Mouse (Mus musculus): ENCODE results near the gene Lrrc36. TPM values are rescaled to one million over a fixed set of nuclear protein-coding genes. Genes with fewer than 3 reads are reported as not detected.

Lrrc36 gene
- not detected for total RNA-seq (2023)

GRCm38 (mm10) chr8:105413391-105413790 lies at the start of gene Lrrc36, which contains the start of gene Kctd19:
Lrrc36 (plus strand) TSS chr8:105413571.
Kctd19 (minus strand) TSS chr8:105413502.

GRCm38 (mm10) chr8:105373032-105373431 lies 40.3 kb upstream of the Lrrc36 start, which contains the start of gene Plekhg4:
Plekhg4 (plus strand) TSS chr8:105373274.

GRCm38 (mm10) chr8:105471314-105472015 lies 58.1 kb downstream of the Lrrc36 start, which contains the start of gene Tppp3:
Tppp3 (minus strand) TSS chr8:105471526.

GRCm38 (mm10) chr8:105496439-105497180 lies 83.2 kb downstream of the Lrrc36 start, which contains the start of gene Zdhhc1:
Zdhhc1 (minus strand) TSS chr8:105496902.

Other genes with a start within 250 kb of the Lrrc36 start
- gene Cbfb, start 242.9 kb upstream of the Lrrc36 start, total RNA-seq (2023): 10 to 100 TPM; 96.5 to 98.2 TPM
- gene D230025D16Rik, start 188.4 kb upstream of the Lrrc36 start, total RNA-seq (2023): 10 to 100 TPM; 20.0 to 24.8 TPM
- gene B3gnt9, start 158.4 kb upstream of the Lrrc36 start, total RNA-seq (2023): 1 to 10 TPM; 1.1 to 1.7 TPM
- 10 to 100 TPM; 25.4 to 28.9 TPM for gene Tradd, start 149.0 kb upstream of the Lrrc36 start, total RNA-seq (2023)
- 10 to 100 TPM in 1 of 2 experiments, 1 to 10 TPM in 1; 9.8 to 11.9 TPM for gene Fbxl8, start 148.9 kb upstream of the Lrrc36 start, total RNA-seq (2023)
- gene Hsf4, start 143.8 kb upstream of the Lrrc36 start, total RNA-seq (2023): under 1 TPM in 1 of 2 experiments, not detected in 1; 0.59 TPM
- not detected for gene Nol3, start 137.4 kb upstream of the Lrrc36 start, total RNA-seq (2023)
- 1 to 10 TPM; 5.4 to 5.9 TPM for gene 4931428F04Rik, start 123.7 kb upstream of the Lrrc36 start, total RNA-seq (2023)
- gene Exoc3l, start 117.5 kb upstream of the Lrrc36 start, total RNA-seq (2023): 1 to 10 TPM; 1.3 to 2.1 TPM
- 10 to 100 TPM; 96.4 to 98.1 TPM for gene E2f4, start 115.9 kb upstream of the Lrrc36 start, total RNA-seq (2023)
- 1 to 10 TPM; 3.6 to 5.5 TPM for gene Elmo3, start 108.0 kb upstream of the Lrrc36 start, total RNA-seq (2023)
- gene Lrrc29, start 87.3 kb upstream of the Lrrc36 start, total RNA-seq (2023): 10 to 100 TPM in 1 of 2 experiments, 1 to 10 TPM in 1; 5.4 to 13.3 TPM
- 10 to 100 TPM; 28.9 to 33.3 TPM for gene Tmem208, start 87.2 kb upstream of the Lrrc36 start, total RNA-seq (2023)
- 10 to 100 TPM; 39.5 to 39.7 TPM for gene Fhod1, start 65.6 kb upstream of the Lrrc36 start, total RNA-seq (2023)
- 1 to 10 TPM in 1 of 2 experiments, under 1 TPM in 1; 0.89 to 1.5 TPM for gene Slc9a5, start 64.7 kb upstream of the Lrrc36 start, total RNA-seq (2023)
- gene Plekhg4, start 40.3 kb upstream of the Lrrc36 start, total RNA-seq (2023): not detected
- gene Kctd19, start 69 bp upstream of the Lrrc36 start, total RNA-seq (2023): not detected
- gene Tppp3, start 58.0 kb downstream of the Lrrc36 start, total RNA-seq (2023): 1 to 10 TPM in 1 of 2 experiments, under 1 TPM in 1; 0.56 to 1.3 TPM
- gene Zdhhc1, start 83.3 kb downstream of the Lrrc36 start, total RNA-seq (2023): 1 to 10 TPM; 4.0 to 5.3 TPM
- not detected for gene Hsd11b2, start 105.2 kb downstream of the Lrrc36 start, total RNA-seq (2023)
- gene Atp6v0d1, start 152.5 kb downstream of the Lrrc36 start, total RNA-seq (2023): 10 to 100 TPM; 82.3 to 98.5 TPM
- gene Ripor1, start 191.7 kb downstream of the Lrrc36 start, total RNA-seq (2023): 10 to 100 TPM; 24.3 to 32.2 TPM
- gene Ctcf, start 223.0 kb downstream of the Lrrc36 start, total RNA-seq (2023): 100 to 1,000 TPM; 182 to 207 TPM
- gene Agrp, start 223.8 kb downstream of the Lrrc36 start, total RNA-seq (2023): not detected